Mouse (Mus musculus): Measurements from ENCODE around the gene Wdhd1.

Gene Wdhd1

DNA sequence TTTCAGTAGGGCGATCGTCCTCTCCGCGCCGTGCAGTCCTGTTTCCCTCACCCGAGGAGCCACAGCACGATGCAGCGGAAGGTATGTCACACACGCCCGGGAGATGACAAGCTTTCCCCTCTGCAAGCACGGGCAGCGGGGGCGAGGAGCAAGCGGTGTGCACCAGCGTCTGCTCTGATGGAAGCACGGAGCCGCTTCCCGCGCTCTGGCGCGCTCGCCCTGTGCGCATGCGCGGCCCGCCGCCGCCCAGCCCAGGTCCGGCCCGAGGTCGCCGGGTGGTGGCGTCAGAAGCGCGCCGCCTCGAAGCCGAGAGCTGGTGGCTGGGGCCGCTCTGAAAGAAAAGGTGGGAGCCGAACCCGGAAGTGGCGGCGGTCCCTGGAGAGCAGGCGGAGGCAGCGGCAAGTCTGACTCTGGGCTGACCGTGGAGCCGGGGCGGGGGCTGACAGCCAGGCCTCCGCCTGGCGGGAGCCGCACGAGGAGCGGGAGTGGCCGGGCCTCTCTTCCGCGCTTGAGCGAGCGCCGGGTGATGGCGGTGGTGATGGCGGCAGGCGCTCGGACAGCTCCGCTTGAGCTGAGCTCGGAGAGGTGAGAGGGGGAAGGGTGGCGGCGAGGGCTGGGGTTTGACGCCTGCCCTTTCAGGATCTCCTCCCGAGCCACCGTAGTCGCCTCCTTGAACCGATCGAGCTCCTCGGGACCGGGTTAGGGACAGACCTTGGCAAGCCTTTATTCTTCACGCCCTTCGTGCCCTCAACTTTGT is at the start of gene Wdhd1, which contains the start of gene Socs4:
TSS of gene Wdhd1 (minus strand) at position 221 of the 757 bp plus-strand sequence.
TSS of gene Socs4 (plus strand) at position 295 of the 757 bp plus-strand sequence.
- no peak; the same call in 1 of the 2 replicates for TF ChIP-seq GATA4 (IDR thresholded peaks at IDR 0.05; ENCODE audit: insufficient replicate concordance, low read length)

DNA sequence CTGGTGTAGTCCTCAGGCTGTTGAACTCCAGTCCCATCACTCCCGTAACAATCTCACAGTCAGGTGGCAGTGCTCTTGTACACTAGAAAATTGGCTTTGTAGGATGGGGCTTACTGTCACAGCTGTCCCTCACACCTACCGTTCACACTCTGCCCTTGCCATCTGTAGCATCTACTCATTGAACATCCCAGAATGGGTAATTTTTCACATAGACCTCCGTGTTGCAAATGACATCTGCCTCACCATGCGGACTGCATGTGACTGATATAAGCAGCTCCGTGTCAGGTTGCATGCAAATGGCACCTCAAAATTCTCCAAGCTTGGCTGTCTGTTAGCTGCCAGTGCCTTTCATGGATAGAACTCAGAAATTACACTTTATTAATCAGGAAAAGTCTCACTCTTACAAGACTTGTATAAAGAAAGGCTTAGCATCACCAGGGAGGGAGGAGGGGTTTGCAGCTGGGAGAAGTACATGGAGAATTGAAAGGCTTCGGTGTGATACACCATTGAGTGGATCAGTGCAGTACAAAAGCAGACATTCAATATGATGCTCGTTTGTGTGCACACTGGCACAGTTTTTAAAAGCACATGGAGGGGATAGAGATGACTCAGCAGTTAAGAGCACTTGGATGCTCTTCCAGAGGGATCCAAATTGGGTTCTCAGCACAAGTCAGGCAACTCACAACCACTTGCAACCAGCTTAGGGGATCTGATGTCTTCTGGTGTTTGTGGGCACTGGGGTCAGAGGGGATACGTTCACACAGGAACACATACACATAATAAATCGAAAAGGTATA is 49.5 kb upstream of the Wdhd1 start:
- no peak for TF ChIP-seq GATA4 (IDR thresholded peaks at IDR 0.05; ENCODE audit: insufficient replicate concordance, low read length)

DNA sequence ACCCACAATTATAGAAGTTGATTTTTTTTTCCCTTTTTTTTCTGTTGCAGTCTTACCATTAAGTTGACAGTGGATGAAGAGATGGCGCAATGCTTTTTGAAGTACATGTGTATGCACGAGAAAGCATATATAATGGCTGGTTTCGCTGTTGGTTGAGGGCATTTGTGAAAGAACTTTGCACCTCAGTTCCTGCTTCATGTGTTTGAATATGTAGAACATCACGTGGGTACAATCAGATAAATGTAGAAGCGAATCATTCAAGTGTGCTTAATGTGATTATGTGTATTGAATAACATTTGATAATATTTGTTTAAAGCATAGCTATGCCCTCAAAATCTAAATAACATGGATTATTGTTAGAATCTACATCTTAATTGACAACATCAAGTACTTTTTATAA is 42.7 kb upstream of the Wdhd1 start:
- TF ChIP-seq GATA4 (IDR thresholded peaks at IDR 0.05; ENCODE audit: insufficient replicate concordance, low read length) = no peak

DNA sequence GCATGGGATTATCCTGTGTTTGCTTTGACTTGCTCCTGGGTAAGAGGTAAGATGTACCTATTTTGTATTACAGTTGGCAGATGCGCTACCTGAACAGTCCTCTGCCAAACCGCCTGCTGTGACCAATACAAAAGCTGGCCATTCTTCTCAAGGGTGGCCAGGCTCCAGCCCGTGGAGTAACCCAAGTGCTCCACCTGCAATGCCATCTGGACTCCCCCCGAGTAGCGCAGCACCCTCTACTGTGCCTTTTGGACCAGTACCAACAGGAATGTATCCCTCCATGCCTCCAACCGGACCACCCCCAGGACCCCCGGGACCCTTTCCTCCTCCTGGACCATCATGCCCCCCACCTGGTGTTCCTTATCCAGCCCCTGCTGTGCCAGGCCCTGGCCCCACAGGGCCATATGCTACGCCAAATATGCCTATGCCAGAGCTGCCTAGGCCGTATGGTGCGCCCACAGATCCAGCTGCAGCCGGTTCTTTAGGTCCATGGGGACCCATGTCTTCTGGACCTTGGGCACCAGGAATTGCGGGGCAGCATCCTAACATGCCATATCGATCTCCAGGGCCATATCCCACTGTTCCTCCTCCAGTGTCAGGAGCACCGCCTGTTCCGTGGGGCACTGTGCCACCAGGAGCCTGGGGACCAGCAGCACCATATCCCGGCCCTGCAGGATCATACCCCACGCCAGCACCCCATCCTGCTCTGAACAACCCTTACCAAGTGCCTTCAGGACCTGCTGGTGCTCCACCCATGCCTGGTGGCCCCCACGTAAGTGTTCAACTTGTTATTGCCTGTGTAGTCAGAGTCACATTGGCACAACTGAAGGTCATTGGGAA is 33.9 kb upstream of the Wdhd1 start:
- TF ChIP-seq GATA4 (IDR thresholded peaks at IDR 0.05; ENCODE audit: insufficient replicate concordance, low read length) = no peak

DNA sequence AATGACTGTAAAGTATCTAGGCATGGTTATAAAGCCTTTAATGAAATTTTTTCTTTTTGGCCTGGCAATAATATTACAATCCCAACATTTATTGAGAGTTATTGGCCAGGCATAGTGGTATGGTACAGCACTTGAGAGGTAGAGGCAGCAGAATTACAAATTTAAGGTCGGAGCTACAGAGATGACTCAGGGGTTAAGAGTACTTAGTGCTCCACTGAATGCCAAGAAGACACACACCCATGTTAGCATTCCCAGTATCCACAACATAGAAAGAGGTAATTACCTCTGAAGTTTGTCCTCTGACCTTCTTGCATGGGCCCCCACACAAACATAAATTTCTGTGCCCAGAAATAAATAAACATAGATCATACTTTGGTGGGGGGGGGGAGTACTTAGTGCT is 32.4 kb upstream of the Wdhd1 start:
- no peak for TF ChIP-seq GATA4 (IDR thresholded peaks at IDR 0.05; ENCODE audit: insufficient replicate concordance, low read length)

DNA sequence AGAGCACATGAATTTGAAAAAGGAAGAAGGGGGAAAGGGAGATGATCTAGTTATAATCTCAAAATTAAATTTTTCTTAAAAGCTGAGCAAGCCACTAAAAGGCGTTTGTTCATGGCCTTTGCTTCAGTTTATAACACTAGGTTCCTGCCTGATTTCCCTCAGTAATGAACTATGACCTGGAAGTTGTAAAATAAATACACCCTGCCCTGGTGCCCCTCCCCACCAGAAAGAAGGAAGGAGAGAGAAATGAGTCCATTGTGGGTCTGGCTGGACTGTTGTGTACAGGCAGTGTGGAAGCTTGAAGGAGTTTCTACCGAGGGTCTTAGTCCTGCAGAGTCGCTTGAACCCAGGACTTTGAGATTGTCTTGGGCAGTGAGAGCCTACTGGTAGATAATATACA is 31.0 kb upstream of the Wdhd1 start:
- TF ChIP-seq GATA4 (IDR thresholded peaks at IDR 0.05; ENCODE audit: insufficient replicate concordance, low read length) = no peak

DNA sequence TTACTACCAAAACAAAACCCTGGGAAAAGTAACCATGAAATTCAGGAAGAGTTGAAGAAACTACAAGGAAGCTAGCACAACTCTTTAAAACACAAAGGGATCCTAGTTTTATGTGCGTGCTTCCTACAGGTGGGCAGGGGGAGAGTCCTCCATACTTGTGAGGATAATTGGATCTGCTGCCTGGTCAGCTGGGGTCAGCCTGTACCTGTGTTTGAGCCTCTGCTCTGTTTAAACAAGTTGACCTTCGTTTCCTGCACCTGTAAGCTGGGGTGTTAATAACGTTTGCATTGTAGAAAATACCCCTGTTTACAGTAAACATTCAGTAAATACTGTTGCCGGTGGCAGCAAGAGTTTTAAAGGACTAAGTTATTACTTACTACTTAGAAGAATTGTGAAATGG is 29.3 kb upstream of the Wdhd1 start:
- TF ChIP-seq GATA4 (IDR thresholded peaks at IDR 0.05; ENCODE audit: insufficient replicate concordance, low read length) = no peak

DNA sequence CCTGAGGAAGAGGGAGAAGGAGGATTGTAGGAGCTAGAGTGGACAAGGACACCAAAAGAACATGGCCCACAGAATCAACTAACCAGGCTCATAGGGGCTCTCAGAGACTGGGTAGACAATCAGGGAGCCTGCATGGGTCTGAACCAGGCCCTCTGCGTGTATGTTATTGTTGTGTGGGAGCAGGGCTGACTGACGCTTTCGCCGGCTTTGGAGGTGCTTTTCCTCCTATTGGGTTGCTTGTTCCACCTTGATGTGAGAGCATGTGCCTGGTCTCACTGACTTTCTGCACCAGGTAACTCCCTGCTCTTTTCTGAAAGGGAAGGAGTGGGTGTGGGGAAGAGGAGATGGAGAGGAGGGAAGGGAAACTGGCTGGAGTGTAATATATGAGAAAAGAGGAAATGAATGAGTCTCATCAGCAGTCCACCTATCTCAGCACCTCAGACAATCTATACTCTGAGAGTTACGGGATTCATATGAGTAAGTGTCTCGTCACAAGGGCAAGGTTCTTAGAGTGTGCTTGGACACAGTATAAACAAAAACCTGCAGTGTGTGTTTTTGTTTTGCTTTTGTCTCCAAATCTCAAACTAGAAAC is 28.3 kb upstream of the Wdhd1 start:
- TF ChIP-seq GATA4 (IDR thresholded peaks at IDR 0.05; ENCODE audit: insufficient replicate concordance, low read length) = no peak

DNA sequence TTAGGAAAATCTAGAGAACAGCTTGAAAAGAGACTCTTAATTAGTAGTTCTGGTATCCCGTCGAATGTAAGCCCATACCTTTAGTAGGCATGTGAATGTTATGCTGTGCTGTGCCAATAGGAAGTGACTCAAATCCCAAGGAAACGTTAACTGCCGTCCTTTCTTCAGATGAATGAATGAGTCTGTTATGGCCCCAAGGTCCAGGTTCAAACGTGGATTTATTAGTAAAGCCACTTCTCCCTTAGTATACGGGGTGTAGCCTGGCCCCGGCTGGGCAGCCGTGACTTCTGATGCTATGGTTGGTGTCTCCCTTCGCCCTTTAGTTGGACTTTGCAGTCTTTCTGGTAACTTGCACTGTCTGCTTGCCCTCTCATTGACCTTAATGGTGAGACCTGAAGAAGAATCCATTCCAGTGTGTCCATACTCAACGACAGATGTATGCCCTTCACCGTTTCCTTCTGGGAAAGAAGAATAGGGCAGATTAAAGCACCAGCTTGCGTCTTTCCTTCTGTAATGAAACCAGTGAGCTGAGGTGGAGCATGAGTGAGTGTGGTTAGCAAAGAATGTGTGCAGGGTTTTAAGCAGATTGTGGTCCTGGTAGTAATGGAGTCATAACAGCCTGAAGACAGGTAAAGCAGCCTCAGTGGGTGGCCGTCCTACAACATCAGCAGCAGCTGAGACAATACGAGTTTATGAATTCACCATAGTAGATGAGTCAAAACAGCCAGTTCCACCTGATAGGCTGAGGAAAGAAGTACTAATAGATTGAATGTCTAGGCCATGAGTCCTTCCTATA is 26.4 kb upstream of the Wdhd1 start:
- no peak for TF ChIP-seq GATA4 (IDR thresholded peaks at IDR 0.05; ENCODE audit: insufficient replicate concordance, low read length)

DNA sequence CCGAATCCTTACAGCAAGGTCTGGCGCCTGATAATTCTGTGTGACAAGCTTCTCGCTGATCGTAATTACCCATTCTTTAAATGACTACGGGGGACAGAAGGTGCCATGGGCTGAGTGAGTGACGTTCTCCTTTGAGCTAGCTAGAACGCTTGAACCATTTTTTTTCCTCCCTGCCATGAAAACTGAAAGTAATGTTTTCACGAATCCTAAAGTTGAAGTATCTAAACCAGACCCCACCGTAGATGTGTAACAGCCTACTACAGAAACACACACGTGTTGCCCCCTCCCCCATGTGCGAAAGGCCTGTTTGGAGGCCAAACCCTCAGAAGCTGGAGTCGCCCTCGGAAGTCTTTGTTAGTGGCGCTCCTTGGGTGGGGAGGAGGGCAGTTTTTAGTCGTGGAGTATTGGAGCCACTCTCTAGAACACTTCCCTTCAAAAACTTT is 22.2 kb upstream of the Wdhd1 start:
- no peak for TF ChIP-seq GATA4 (IDR thresholded peaks at IDR 0.05; ENCODE audit: insufficient replicate concordance, low read length)

DNA sequence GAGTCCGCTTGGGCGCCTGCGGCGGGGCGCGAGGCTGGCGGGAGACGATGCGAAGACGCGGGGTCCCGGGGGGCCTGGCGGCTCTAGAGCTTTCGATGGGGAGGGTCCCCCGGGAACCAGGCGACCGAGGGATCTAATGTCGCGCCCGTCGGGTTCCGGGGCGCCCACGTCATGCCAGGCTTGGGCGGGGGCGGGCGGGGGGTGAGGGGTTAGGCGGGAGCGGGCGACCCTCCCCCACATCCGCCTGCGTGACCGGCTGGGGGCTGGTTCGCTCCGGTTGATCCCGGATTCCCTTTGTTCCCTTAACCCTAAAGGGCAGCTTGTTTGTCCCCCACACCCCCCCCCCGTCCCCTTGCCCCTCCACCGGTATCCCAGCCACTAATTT is 21.7 kb upstream of the Wdhd1 start:
- TF ChIP-seq GATA4 (IDR thresholded peaks at IDR 0.05; ENCODE audit: insufficient replicate concordance, low read length) = no peak

DNA sequence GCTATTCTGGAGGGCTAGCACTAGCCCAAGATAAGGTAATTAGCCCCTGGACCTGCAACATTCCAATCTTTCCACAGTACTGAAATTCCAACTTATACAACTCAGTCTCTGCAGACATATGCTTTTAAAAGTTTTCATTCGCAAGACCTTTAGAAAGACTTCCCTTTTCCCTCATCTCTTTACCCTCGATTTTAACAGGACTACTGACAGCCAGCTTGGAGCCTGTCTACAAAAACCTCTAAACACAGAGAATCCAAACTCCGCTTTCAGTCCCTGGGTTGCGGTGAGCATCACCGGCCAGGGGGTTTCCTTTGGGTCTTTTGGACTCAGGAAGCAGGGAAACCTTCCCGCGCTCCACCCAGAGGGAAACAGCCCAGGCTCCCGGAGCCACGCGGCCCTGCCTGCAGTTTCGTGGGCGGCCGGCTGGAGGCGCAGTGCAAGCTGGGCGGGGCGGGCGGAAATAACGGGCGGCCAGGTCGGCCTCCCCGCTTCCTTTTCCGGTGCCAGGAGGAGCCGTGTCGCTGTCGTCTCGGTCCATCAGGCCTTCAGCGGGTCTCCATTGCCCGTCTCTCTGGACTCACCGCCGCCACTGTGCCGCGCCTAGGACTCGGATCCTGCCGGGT is 21.2 kb upstream of the Wdhd1 start, which contains the start of gene Mapk1ip1l:
TSS of gene Mapk1ip1l (plus strand) at position 482 of the 623 bp plus-strand sequence.
- peak; percentile 42; the same call in 1 of the 2 replicates for TF ChIP-seq GATA4 (IDR thresholded peaks at IDR 0.05; ENCODE audit: insufficient replicate concordance, low read length)

DNA sequence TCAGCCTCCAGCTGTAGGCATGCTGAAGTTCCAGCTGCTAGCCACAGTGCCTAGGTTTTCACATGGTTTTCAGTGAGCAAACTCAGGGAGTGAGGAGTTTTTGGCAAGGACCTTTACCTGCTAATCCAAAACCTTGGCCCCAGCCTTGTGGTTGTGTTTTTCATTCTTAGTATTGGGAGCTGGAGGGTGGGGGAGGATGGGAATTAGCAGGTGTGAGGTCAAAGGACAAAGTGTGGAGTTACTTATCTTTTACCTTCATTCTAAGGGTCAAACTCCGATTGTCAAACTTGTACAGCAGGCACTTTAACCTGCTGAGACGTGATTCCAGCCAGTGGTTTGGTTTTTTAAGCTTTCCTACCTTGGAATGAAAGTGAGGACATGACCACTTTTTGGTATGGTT is 19.6 kb upstream of the Wdhd1 start:
- TF ChIP-seq GATA4 (IDR thresholded peaks at IDR 0.05; ENCODE audit: insufficient replicate concordance, low read length) = peak; percentile 81

DNA sequence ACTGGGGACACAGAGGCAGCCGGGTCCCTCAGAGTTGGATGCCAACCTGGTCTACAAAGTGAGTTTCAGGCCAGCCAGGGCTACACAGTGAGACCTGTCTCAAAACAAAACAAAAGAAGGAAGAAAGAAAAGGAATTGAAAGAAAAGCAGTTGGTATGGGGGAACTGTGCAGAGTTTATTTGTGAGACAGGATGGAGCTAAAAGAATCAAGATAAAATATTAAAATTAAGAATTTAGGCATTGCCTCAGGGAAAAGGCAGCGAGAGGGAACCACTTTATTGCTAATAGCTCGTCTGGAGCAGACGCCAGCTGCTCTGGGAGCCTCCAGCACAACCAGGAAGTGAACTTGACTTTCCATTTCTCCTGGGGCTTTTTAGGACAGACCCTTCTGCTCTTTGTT is 17.5 kb upstream of the Wdhd1 start:
- TF ChIP-seq GATA4 (IDR thresholded peaks at IDR 0.05; ENCODE audit: insufficient replicate concordance, low read length) = no peak

Measured in liver, adult (tissue).